Mouse (Mus musculus): ENCODE data around the gene Tmigd3. TPM values are rescaled to one million over a fixed set of nuclear protein-coding genes. Genes with fewer than 3 reads are reported as not detected.

Tmigd3 gene
- polyA plus RNA-seq, 1 experiment, result 1.1 TPM

DNA sequence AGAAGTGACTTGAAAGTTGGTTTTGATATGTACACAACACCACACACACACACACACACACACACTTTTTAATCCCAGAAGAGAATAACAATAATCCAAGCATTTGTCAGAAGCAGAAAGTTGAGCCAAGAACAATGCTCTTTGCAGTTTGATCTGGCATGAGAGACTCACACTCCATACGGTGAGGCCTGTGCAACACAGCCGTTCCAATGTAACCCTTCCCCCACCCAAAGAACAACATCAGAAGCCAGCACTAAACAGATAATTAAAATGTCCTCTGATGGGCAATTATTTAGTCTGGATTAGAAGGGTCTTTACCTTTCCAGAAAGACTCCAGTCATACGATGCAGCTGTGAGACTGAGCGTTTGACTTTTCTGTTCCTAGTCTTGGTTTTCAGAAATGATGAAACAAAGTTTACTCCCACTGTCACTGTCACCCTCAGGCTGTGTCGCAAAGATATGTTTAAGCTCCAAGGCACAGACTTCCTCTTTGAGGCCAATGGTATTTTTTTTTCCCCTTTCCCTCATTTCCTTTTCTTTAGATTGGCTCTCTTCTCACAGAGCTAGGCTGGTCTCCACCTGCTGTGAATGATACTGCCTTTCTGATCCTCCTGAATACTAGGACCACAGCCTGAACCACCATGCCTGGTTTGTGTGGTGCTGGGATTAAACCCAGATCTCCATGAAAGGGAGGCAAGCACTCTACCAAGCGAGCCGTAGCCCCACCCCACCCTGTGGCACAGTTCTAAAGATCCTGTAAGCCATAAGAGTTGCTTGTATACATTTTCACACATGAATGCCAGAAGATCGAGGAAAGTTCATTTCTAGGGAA is 61.8 kb downstream of the Tmigd3 start, which contains the start of gene I830077J02Rik:
Gene I830077J02Rik (minus strand): TSS at position 425 of the 832 bp plus-strand sequence.
- DNase-seq, result no peak

DNA sequence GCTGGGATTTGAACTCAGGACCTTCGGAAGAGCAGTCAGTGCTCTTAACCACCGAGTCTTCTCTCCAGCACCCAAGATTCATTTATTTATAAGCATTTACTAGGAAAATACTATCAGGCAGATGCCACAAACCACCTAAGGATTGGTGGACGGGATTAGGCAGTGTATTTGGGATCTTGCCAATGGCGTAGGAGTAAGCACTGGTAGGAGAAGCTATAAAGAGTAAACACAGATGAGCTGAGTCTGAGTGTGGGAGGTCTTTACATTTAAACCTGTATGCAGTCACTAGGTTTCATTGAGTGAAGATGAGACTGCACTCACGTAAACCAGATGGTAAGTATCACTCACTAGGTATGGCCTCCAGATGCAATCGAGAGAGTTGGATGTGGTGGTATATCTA is 63.2 kb downstream of the Tmigd3 start:
- Histone ChIP-seq H3K4me1 (replicated peaks; ENCODE audit: control insufficient read depth, insufficient read depth, low read length) (peaks cover 8% of the 10 kb centered on the region), H3K4me3 (ENCODE audit: control insufficient read depth, insufficient read depth, low read length) (no peak overlapping the region), H3K27me3 (ENCODE audit: control insufficient read depth, insufficient read depth, low read length) (no peaks in the 10 kb centered on the region), H3K27ac (ENCODE audit: control insufficient read depth, insufficient read depth, low read length) (no peak overlapping the region), H3K36me3 (ENCODE audit: control insufficient read depth, insufficient read depth, low read length) (peaks cover 3% of the 10 kb centered on the region; the same call in 1 of the 2 replicates)
- no peak for TF ChIP-seq POLR2A (IDR thresholded peaks at IDR 0.05; ENCODE audit: control insufficient read depth, extremely low read depth, insufficient read depth, low read length, poor library complexity)
- no peak for TF ChIP-seq CTCF (IDR thresholded peaks at IDR 0.05; ENCODE audit: borderline replicate concordance, control insufficient read depth, extremely low read depth, insufficient read depth, low read length, poor library complexity)
- DNase-seq, result no peak
- 98% methylated on average over 6 of the region's 6 CpGs for WGBS

More for the DNA sequence above, 61.8 kb downstream of the Tmigd3 start, which contains the start of gene I830077J02Rik:
- H3K4me3 ChIP-seq (ENCODE audit: control insufficient read depth, insufficient read depth, low read length), result no peak within 1 kb of the TSS
- no peak for TF ChIP-seq CTCF (IDR thresholded peaks at IDR 0.05; ENCODE audit: borderline replicate concordance, control insufficient read depth, extremely low read depth, insufficient read depth, low read length, poor library complexity)
- no peak for TF ChIP-seq POLR2A (IDR thresholded peaks at IDR 0.05; ENCODE audit: control insufficient read depth, extremely low read depth, insufficient read depth, low read length, poor library complexity)
- peaks cover 3% of the 10 kb centered on the region; the same call in 1 of the 2 replicates for H3K36me3 ChIP-seq (ENCODE audit: control insufficient read depth, insufficient read depth, low read length)
- H3K4me1 ChIP-seq (replicated peaks; ENCODE audit: control insufficient read depth, insufficient read depth, low read length), result peaks cover 8% of the 10 kb centered on the region
- H3K27ac ChIP-seq (ENCODE audit: control insufficient read depth, insufficient read depth, low read length), result 0 out of 2 replicates have a peak within 1 kb of the TSS, but pooled peaks have one; percentile 1
- 17% methylated on average over 8 of the region's 8 CpGs for WGBS
- no peaks in the 10 kb centered on the region for H3K27me3 ChIP-seq (ENCODE audit: control insufficient read depth, insufficient read depth, low read length)

DNA sequence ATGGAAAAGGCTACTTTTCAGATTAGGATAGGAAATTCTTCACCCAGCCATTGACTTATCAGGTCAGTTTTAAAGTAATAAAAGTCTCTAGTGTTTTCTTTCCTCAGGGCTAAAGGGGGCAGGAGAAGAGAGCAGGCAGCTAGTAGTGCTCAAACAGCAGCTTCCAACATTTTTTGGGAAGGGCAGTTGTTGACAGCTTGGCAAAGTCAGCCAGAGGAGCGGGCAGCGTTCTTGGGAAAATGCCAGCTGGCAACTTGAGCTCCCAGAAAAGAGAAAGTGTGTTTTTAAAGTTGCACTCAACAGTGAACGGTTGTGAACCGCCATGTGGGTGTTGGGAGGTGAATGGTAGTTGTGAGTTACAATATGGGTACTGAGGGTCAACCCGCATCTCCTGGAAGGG is 64.3 kb downstream of the Tmigd3 start:
- TF ChIP-seq CTCF (IDR thresholded peaks at IDR 0.05; ENCODE audit: borderline replicate concordance, control insufficient read depth, extremely low read depth, insufficient read depth, low read length, poor library complexity) (no peak), POLR2A (IDR thresholded peaks at IDR 0.05; ENCODE audit: control insufficient read depth, extremely low read depth, insufficient read depth, low read length, poor library complexity) (no peak)

DNA sequence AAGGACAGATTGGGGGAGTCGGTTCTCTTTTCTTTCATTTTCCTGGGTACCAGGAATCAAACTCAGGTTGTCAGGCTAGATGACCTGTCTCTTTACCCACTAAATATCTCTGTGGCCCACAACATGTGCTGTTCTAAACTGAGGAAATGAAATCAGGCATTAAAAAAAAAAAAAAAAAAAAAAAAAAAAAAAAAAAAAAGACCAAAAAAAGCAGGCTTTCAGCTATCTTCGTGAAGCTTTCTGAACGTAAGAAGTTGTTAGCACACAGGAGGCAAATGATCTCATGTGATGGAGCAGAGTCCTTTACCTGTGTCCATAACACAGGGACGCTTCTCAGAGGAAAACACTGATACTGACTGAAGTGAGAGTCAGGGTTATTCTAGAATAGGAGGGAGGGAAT is 65.4 kb downstream of the Tmigd3 start:
- WGBS, result 30% methylated on average over 4 of the region's 4 CpGs
- TF ChIP-seq CTCF (IDR thresholded peaks at IDR 0.05; ENCODE audit: borderline replicate concordance, control insufficient read depth, extremely low read depth, insufficient read depth, low read length, poor library complexity) (no peak), POLR2A (IDR thresholded peaks at IDR 0.05; ENCODE audit: control insufficient read depth, extremely low read depth, insufficient read depth, low read length, poor library complexity) (no peak)

More for the DNA sequence above, 64.3 kb downstream of the Tmigd3 start:
- Histone ChIP-seq H3K27me3 (ENCODE audit: control insufficient read depth, insufficient read depth, low read length) (no peaks in the 10 kb centered on the region), H3K4me3 (ENCODE audit: control insufficient read depth, insufficient read depth, low read length) (no peak overlapping the region), H3K27ac (ENCODE audit: control insufficient read depth, insufficient read depth, low read length) (no peak overlapping the region), H3K36me3 (ENCODE audit: control insufficient read depth, insufficient read depth, low read length) (peaks cover 3% of the 10 kb centered on the region; the same call in 1 of the 2 replicates), H3K4me1 (replicated peaks; ENCODE audit: control insufficient read depth, insufficient read depth, low read length) (peaks cover 2% of the 10 kb centered on the region)
- DNase-seq, result no peak
- 96% methylated on average over 5 of the region's 5 CpGs for WGBS

DNA sequence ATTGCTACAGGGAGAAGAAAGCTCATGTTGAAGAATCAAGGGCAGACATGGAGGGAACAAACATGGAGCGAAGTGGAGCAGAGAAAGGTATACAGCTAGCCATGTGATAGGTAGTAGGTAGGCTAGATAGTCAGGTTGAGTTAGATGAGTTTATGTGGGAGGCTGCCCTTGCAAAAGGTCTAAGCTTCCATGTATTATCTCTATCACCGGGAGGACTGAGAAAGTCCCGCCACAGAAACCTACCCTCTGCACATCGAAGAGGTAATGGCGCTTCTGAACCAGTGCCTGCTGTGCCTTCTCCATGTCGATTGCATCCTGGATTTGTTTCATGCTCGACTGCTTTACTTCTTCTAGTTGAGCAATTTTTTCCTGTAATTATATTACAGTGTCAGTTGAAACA is 80.6 kb downstream of the Tmigd3 start:
- peaks cover 79% of the 10 kb centered on the region for H3K36me3 ChIP-seq (ENCODE audit: control insufficient read depth, insufficient read depth, low read length)
- H3K4me3 ChIP-seq (ENCODE audit: control insufficient read depth, insufficient read depth, low read length), result no peak overlapping the region
- no peak for DNase-seq
- TF ChIP-seq POLR2A (IDR thresholded peaks at IDR 0.05; ENCODE audit: control insufficient read depth, extremely low read depth, insufficient read depth, low read length, poor library complexity) (no peak), CTCF (IDR thresholded peaks at IDR 0.05; ENCODE audit: borderline replicate concordance, control insufficient read depth, extremely low read depth, insufficient read depth, low read length, poor library complexity) (no peak)
- 98% methylated on average over 7 of the region's 7 CpGs for WGBS
- H3K27ac ChIP-seq (ENCODE audit: control insufficient read depth, insufficient read depth, low read length), result no peak overlapping the region
- H3K4me1 ChIP-seq (replicated peaks; ENCODE audit: control insufficient read depth, insufficient read depth, low read length), result no peaks in the 10 kb centered on the region
- H3K27me3 ChIP-seq (ENCODE audit: control insufficient read depth, insufficient read depth, low read length), result no peaks in the 10 kb centered on the region

More for the DNA sequence above, 65.4 kb downstream of the Tmigd3 start:
- Histone ChIP-seq H3K27me3 (ENCODE audit: control insufficient read depth, insufficient read depth, low read length) (no peaks in the 10 kb centered on the region), H3K36me3 (ENCODE audit: control insufficient read depth, insufficient read depth, low read length) (peaks cover 13% of the 10 kb centered on the region), H3K27ac (ENCODE audit: control insufficient read depth, insufficient read depth, low read length) (no peak overlapping the region), H3K4me3 (ENCODE audit: control insufficient read depth, insufficient read depth, low read length) (no peak overlapping the region), H3K4me1 (replicated peaks; ENCODE audit: control insufficient read depth, insufficient read depth, low read length) (0 out of 2 replicates have a peak, but pooled peaks cover 2% of the 10 kb centered on the region)
- no peak for DNase-seq

DNA sequence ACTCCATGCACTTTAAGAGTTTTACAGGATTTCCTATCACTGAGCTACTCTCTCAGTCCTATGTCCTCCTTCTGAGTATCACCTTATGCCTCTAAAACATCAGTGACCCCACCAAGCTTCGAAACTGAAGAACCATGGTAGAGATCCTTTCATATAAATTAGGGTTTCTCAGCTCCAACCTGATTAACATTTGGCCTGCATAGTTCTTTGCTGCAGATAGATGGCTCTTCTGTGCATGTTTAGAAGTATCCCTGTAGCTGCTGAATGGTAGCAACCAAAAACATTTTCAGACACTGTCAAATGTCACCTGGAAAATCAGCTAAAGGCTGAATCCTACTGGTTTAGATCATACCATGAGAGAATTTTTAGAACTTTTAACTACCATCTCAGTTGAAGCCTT is 86.5 kb downstream of the Tmigd3 start:
- Histone ChIP-seq H3K4me3 (ENCODE audit: control insufficient read depth, insufficient read depth, low read length) (no peak overlapping the region), H3K4me1 (replicated peaks; ENCODE audit: control insufficient read depth, insufficient read depth, low read length) (peaks cover 7% of the 10 kb centered on the region)
- WGBS, result 82% methylated on average over 1 of the region's 1 CpGs

More for the DNA sequence above, 86.5 kb downstream of the Tmigd3 start:
- TF ChIP-seq CTCF (IDR thresholded peaks at IDR 0.05; ENCODE audit: borderline replicate concordance, control insufficient read depth, extremely low read depth, insufficient read depth, low read length, poor library complexity), result no peak
- no peak for TF ChIP-seq POLR2A (IDR thresholded peaks at IDR 0.05; ENCODE audit: control insufficient read depth, extremely low read depth, insufficient read depth, low read length, poor library complexity)
- DNase-seq, result no peak
- Histone ChIP-seq H3K27ac (ENCODE audit: control insufficient read depth, insufficient read depth, low read length) (no peak overlapping the region), H3K27me3 (ENCODE audit: control insufficient read depth, insufficient read depth, low read length) (no peaks in the 10 kb centered on the region), H3K36me3 (ENCODE audit: control insufficient read depth, insufficient read depth, low read length) (peaks cover 23% of the 10 kb centered on the region)
